Mouse (Mus musculus): ENCODE results near the gene Dcdc2b. TPM values are rescaled to one million over a fixed set of nuclear protein-coding genes. Genes with fewer than 3 reads are reported as not detected.

Dcdc2b gene
- polyA plus RNA-seq, 1 experiment from 2014 or later = 0.75 TPM

- WGBS = under 1% methylated on average over 74 of the region's 74 CpGs
- H3K27ac ChIP-seq (replicated peaks) = peak within 1 kb of the TSS; percentile 83
- H3K9me3 ChIP-seq (ENCODE audit: control insufficient read depth, low read length) = no peaks in the 10 kb centered on the region
- H3K9ac ChIP-seq (ENCODE audit: low read length) = peak within 1 kb of the TSS; percentile 92
- peaks cover 8% of the 10 kb centered on the region; the same call in 1 of the 2 replicates for H3K36me3 ChIP-seq (ENCODE audit: control insufficient read depth, insufficient read depth, low read length)
- H3K27me3 ChIP-seq (ENCODE audit: control insufficient read depth, insufficient read depth, low read length) = no peaks in the 10 kb centered on the region
- peak within 1 kb of the TSS; percentile 98 for H3K4me3 ChIP-seq (ENCODE audit: low read depth, low read length)
- DNase-seq (ENCODE audit: low spot score) (peak; percentile 87), ATAC-seq (ENCODE audit: low FRiP score, low TSS enrichment) (peak; percentile 91)
- peak within 1 kb of the TSS; percentile 88 for H3K4me2 ChIP-seq (replicated peaks; ENCODE audit: low read depth)
- TF ChIP-seq CTCF (IDR thresholded peaks at IDR 0.05; ENCODE audit: low read depth) (peak; percentile 24; the same call in 1 of the 2 replicates), EP300 (optimal IDR thresholded peaks at IDR 0.05) (no peak)
- H3K4me1 ChIP-seq (replicated peaks; ENCODE audit: control insufficient read depth, insufficient read depth) = peaks cover 7% of the 10 kb centered on the region; the same call in 1 of the 2 replicates
Measured at GRCm38 (mm10) chr4:129600233-129601158, 13.6 kb downstream of the Dcdc2b start, which contains the start of the genes Eif3i and Tmem234. TSS of gene Eif3i (minus strand) at chr4:129600648. TSS of gene Tmem234 (plus strand) at chr4:129600668.

GRCm38 (mm10) chr4:129588865-129589264 is 25.2 kb downstream of the Dcdc2b start:
- TF ChIP-seq EP300 (optimal IDR thresholded peaks at IDR 0.05) = no peak
- no peak for TF ChIP-seq CTCF (IDR thresholded peaks at IDR 0.05; ENCODE audit: low read depth)
- peaks cover 16% of the 10 kb centered on the region for H3K36me3 ChIP-seq (ENCODE audit: control insufficient read depth, insufficient read depth, low read length)
- no peak overlapping the region for H3K4me2 ChIP-seq (replicated peaks; ENCODE audit: low read depth)
- H3K27ac ChIP-seq (replicated peaks) = no peak overlapping the region
- H3K4me1 ChIP-seq (replicated peaks; ENCODE audit: control insufficient read depth, insufficient read depth) = 0 out of 2 replicates have a peak, but pooled peaks cover 3% of the 10 kb centered on the region
- no peaks in the 10 kb centered on the region for H3K27me3 ChIP-seq (ENCODE audit: control insufficient read depth, insufficient read depth, low read length)
- H3K4me3 ChIP-seq (ENCODE audit: low read depth, low read length) = no peak overlapping the region
- DNase-seq (ENCODE audit: low spot score) (no peak), ATAC-seq (ENCODE audit: low FRiP score, low TSS enrichment) (no peak)
- no peaks in the 10 kb centered on the region for H3K9me3 ChIP-seq (ENCODE audit: control insufficient read depth, low read length)
- no peak overlapping the region for H3K9ac ChIP-seq (ENCODE audit: low read length)
- 70% methylated on average over 4 of the region's 4 CpGs for WGBS

DNA sequence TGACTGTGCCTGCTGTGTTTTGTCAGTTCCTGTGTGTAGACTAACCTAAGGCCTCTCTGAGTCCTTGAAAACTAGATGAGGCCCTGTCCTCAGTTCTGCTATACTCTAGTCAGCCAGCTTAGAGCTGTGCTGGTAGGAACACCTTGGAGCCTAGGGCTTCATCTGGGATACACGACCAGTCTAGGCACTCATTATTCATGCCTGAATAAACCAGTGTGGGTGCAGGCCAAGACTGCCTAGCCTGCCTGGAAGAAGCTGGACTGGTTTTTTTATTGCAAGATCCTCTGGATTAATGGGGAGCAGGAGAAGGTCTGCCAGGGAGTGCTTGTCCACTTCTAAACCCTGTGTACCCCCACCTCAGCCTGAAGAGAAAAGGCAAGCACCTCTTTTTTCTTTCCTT is 27.1 kb downstream of the Dcdc2b start:
- Histone ChIP-seq H3K4me1 (replicated peaks; ENCODE audit: control insufficient read depth, insufficient read depth) (0 out of 2 replicates have a peak, but pooled peaks cover 3% of the 10 kb centered on the region), H3K36me3 (ENCODE audit: control insufficient read depth, insufficient read depth, low read length) (peaks cover 2% of the 10 kb centered on the region; the same call in 1 of the 2 replicates), H3K27me3 (ENCODE audit: control insufficient read depth, insufficient read depth, low read length) (no peaks in the 10 kb centered on the region), H3K9ac (ENCODE audit: low read length) (no peak overlapping the region), H3K4me2 (replicated peaks; ENCODE audit: low read depth) (no peak overlapping the region), H3K27ac (replicated peaks) (no peak overlapping the region), H3K9me3 (ENCODE audit: control insufficient read depth, low read length) (no peaks in the 10 kb centered on the region), H3K4me3 (ENCODE audit: low read depth, low read length) (no peak overlapping the region)
- ATAC-seq (ENCODE audit: low FRiP score, low TSS enrichment) = no peak
- TF ChIP-seq EP300 (optimal IDR thresholded peaks at IDR 0.05) = no peak
- no peak for TF ChIP-seq CTCF (IDR thresholded peaks at IDR 0.05; ENCODE audit: low read depth)
- WGBS = 23% methylated on average over 1 of the region's 1 CpGs
- no peak for DNase-seq (ENCODE audit: low spot score)

- H3K9me3 ChIP-seq (ENCODE audit: control insufficient read depth, low read length) = no peaks in the 10 kb centered on the region
- H3K4me3 ChIP-seq (ENCODE audit: low read depth, low read length) = no peak overlapping the region
- no peak for DNase-seq (ENCODE audit: low spot score)
- WGBS = 89% methylated on average over 9 of the region's 9 CpGs
- H3K36me3 ChIP-seq (ENCODE audit: control insufficient read depth, insufficient read depth, low read length) = no peaks in the 10 kb centered on the region
- TF ChIP-seq EP300 (optimal IDR thresholded peaks at IDR 0.05) (no peak), CTCF (IDR thresholded peaks at IDR 0.05; ENCODE audit: low read depth) (no peak)
- 0 out of 2 replicates have a peak, but pooled peaks cover 3% of the 10 kb centered on the region for H3K4me1 ChIP-seq (replicated peaks; ENCODE audit: control insufficient read depth, insufficient read depth)
- ATAC-seq (ENCODE audit: low FRiP score, low TSS enrichment) = no peak
- H3K27me3 ChIP-seq (ENCODE audit: control insufficient read depth, insufficient read depth, low read length) = no peaks in the 10 kb centered on the region
- H3K9ac ChIP-seq (ENCODE audit: low read length) = no peak overlapping the region
- peak overlapping the region; percentile 69 for H3K4me2 ChIP-seq (replicated peaks; ENCODE audit: low read depth)
- no peak overlapping the region for H3K27ac ChIP-seq (replicated peaks)
Measured at GRCm38 (mm10) chr4:129585773-129586172, 28.3 kb downstream of the Dcdc2b start.

- Histone ChIP-seq H3K9ac (ENCODE audit: low read length) (peak overlapping the region; percentile 63), H3K4me3 (ENCODE audit: low read depth, low read length) (peak overlapping the region; percentile 43), H3K36me3 (ENCODE audit: control insufficient read depth, insufficient read depth, low read length) (no peaks in the 10 kb centered on the region), H3K4me2 (replicated peaks; ENCODE audit: low read depth) (peak overlapping the region; percentile 69), H3K9me3 (ENCODE audit: control insufficient read depth, low read length) (no peaks in the 10 kb centered on the region), H3K4me1 (replicated peaks; ENCODE audit: control insufficient read depth, insufficient read depth) (0 out of 2 replicates have a peak, but pooled peaks cover 3% of the 10 kb centered on the region), H3K27ac (replicated peaks) (peak overlapping the region; percentile 78), H3K27me3 (ENCODE audit: control insufficient read depth, insufficient read depth, low read length) (no peaks in the 10 kb centered on the region)
- TF ChIP-seq EP300 (optimal IDR thresholded peaks at IDR 0.05) (no peak), CTCF (IDR thresholded peaks at IDR 0.05; ENCODE audit: low read depth) (peak; percentile 82)
- DNase-seq (ENCODE audit: low spot score) (peak; percentile 87), ATAC-seq (ENCODE audit: low FRiP score, low TSS enrichment) (peak; percentile 87)
- WGBS = 2% methylated on average over 36 of the region's 36 CpGs
Measured at GRCm38 (mm10) chr4:129584884-129585608, 29.0 kb downstream of the Dcdc2b start.

Measured in stomach, postnatal 0 days (tissue).